Mouse (Mus musculus) monocyte, adult 5-6 weeks (primary cell): ENCODE measurements at regions not wholly inside any gene's neighbourhood (a gene's known extent, or its start where the extent isn't known, plus 50 kb on each side); places are given as distances from the start of the nearest gene placed in this dataset.

Experiments
- ATAC-seq: fragments of 153-309, 156-312 bp; replicated peaks from 2 replicates; pipeline ENCODE4 v1.8.0; 2017; ENCODE audit warnings: mild to moderate bottlenecking; ENCODE audit not compliant: low TSS enrichment, insufficient number of reproducible peaks, severe bottlenecking, poor library complexity, low FRiP score

DNA sequence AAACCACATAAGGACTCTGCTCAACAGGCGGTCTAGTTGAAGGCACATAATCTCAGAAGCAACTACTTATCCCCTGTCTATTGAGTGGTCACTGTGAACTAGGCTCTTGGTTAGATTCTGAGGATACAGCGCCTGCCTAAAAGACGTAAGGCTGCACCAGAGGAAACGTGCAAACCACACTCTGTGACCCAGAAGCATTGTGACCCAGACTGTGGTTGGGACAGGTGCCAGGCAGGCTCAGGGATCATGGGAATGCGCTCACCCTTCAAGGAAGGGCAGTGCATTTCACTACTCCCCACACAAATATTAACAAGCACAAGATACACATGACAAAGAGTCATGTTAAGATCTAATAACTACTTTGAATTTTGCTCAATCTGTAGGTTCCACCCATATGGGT lies 628.3 kb downstream of the 1700064H15Rik start:
- ATAC-seq, result no peak

DNA sequence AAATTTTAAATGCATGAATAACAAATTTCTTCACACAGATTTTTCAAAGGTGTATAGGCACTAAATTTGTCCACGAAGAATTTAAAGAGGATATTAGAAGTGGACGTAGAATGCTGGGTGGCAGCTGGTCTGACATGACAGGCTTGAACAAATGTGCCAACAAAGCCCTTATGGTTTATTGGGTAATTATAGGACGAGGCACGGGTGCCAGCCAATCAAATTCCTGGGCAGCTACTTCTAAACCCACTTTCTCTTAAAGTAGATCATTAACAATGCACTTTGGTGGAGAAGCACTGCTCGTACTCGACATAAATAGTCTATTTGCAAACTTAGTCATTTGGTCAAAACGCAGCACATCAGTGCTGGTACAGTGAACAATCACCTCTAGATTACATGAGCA lies 626.4 kb downstream of the 1700064H15Rik start:
- ATAC-seq, result no peak

DNA sequence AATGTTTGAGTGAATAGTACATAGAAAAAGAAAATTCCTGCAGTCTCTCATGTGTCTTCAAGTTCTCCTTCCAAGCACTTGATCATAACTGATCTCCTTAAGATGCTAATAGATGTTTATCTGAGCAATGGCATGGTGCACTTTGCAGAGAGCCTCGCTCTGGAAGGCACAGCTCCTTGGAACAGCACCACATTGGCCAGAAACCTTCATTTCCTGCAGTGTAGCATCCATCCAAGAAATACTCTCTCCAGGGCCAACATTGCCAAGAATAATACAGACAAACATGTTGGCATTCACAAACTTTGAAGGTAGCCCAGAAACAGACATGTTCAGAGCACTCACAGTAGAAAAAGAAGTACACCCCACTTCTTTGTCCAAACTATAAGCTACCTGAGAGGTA lies 623.7 kb downstream of the 1700064H15Rik start:
- ATAC-seq, result no peak

DNA sequence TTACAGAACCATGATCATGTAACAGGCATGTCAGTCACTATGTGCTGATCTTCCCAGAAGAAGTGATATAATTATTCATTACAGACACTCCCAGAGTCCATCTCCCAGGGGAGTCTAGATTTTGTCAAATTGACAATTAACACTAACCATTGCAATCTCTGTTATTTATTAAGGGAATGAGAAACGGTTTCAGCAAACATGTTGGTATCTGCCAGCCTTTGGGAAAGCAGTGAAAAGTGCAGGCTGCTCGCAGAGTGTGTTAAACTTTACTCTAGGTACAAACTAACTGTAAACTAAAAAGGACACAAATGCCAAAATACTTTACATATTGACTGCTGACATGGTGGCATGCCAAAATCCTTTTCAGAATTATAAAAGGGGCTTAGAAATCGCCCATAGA lies 583.9 kb downstream of the 1700064H15Rik start:
- no peak for ATAC-seq

DNA sequence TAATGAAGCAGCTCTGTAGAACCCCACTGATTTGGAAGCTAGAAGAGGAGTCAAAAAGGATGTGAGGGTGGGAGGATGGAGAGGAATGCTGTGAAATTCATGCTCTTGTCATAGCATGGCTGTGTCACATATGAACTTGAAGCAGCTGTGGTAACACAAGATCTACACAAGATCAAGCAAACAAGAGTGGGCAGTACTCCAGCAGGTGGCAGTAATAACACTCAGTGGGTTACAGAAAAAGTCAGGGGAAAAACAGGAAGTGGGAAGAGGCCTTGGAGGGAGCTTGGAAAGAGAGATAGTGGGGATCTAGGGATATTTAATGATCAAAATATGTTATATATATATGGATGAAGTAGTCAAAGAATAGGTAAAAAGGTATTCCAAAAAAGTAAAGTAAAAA lies 582.5 kb downstream of the 1700064H15Rik start:
- no peak for ATAC-seq

DNA sequence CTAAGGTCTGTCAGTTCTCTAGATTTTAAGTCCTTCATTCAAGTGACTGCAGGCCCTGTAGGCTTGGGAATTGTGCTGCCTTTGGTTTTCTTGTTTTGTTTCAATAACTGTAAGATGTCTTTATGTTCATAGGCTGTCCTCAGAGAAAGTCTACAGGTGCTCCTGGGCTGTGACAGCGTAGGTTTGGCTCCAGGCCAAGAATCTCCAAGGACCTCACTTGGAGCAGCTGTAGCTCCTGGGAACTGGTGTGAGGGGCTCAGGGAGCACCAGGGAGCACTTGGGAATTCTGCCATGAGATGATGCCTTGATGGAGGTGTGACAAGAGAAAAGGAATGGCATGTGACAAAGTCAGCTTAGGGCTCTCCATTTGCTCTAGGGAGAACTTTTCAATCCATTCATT lies 581.9 kb downstream of the 1700064H15Rik start:
- no peak for ATAC-seq

DNA sequence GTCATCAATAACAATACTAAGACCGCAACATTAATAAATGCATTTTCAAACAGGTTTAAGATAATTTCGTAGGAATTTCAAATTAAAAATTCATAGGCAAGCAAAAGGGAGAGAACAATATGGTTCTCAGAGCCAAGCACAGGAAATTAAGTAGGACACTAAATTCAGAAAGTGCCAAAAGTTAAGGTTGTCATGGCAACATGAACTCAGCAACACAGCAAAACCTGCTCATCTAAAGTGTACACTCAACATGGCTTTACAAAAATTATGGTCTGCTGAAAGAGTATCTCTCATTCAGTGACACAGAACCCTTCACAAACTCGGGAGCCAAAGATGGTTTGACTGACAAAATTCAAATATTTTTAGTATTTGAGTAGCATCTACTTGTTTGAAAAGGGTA lies 572.5 kb downstream of the 1700064H15Rik start:
- no peak for ATAC-seq

DNA sequence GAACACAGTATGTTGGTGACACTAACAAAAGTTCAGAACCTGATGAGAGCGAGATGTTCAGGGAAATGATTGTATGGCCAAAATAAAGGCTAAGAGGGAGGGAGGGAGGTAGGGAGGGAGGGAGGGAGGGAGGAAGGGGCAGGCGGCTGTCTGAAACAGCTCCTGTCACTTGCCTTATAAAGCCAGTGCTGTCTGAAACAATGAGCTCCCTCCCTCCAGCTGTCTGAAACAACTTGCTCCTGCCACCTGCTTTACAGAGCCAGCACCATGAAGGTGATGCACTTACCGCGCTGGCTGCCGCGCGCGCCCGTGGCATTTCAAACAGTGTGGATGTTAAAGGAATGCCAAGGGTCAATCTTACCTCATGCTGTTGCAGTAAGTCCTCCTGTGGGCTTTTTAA lies 571.9 kb downstream of the 1700064H15Rik start:
- ATAC-seq, result no peak

DNA sequence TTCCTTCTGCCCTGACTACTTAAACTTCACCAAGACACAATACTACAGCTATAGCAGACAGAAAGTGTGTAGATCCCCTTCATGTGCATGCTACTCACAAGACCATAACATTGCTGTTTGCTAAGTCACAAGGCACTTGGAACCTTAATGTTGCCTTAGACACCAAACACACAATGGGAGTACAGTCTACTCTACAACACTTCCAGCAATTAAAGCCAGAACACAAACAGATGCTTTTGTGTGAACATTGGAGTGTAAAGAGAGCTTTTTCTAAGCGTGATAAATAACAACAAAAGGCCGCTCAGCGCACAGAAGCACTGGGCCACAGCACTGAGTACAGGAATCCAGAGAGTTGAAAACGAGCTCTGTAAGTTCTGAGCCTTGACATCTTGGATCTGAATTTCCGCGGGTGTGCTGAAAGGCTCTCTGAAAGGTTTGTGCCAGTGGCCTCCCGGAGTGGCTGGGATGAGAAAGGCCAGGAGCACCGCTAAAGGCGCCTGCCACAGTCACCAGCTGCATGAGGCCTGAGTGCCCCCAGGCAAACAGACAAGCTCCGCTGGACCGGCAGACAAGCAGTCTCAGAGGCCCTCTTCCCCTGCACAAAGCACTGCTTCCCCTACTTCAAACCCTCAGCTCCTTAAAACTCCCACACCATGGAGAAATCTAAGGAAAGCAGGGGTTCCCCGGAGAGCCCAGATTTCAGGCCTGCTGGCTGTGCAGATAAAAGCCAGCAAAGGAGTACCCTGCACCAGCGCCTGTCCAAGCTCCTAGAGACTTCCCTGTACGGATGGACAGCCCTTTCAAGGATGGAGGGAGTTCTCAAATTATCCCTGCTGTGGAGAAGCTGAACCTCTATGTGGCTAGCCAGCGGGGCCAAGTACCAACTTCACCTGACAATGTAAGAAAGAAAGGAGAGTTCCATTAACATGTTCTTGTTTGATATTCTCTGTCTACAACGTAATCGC lies 568.3 kb downstream of the 1700064H15Rik start:
- no peak for ATAC-seq

DNA sequence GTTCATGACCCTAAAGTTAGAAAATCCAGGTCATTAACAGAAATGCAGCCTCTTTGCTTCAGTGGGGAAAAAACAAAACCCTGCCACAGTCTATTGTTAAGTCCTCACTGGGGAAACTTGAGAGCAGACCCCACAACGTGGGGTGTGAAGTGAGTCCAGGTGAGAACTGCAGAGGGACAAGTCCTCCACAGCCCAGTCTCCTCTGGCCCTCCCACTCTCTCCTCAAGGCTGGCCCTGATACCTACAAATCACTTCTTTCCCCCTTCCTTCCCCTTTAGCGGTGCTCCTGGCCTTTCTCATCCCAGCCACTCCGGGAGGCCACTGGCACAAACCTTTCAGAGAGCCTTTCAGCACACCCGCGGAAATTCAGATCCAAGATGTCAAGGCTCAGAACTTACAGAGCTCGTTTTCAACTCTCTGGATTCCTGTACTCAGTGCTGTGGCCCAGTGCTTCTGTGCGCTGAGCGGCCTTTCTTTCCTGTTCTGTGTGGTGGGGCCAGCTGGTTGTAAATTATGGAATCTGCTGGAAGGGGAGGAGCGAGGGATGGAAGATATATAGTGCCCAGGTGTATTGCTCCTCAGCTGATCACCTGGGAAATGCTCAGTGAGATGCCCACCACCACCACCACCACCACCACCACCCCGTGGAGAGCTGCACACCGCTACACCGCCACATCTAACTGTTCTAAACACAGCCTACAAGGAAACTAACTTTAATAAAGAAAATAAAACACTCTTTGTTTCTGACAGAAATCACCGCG lies 566.8 kb downstream of the 1700064H15Rik start:
- no peak for ATAC-seq

DNA sequence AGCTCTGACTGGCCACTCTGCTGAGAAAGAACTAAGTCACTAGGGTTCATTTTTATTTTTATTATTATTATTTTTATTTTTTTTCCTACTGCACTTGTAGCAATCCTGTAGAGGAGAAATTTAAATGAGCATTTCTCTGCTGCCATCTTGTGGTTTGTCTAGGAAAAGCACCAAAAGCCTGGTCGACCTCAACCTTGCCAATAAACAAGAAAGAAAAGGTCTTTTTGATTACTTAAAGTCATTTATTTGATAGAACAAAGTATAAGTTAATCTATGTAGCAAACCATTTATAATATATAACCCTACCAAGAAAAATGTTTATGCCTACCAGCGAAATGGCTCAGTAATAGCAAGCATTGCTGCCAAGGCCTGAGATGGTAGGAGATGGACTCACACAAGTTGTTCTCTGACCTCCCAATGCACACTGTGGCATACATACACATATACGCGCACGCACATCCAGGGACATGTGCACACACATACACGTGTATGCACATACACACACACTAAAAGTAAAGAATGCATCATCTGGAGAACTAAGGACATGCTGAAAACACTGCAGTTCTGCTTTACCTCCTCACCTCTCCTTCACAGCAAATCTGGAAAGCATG lies 566.1 kb downstream of the 1700064H15Rik start:
- no peak for ATAC-seq

DNA sequence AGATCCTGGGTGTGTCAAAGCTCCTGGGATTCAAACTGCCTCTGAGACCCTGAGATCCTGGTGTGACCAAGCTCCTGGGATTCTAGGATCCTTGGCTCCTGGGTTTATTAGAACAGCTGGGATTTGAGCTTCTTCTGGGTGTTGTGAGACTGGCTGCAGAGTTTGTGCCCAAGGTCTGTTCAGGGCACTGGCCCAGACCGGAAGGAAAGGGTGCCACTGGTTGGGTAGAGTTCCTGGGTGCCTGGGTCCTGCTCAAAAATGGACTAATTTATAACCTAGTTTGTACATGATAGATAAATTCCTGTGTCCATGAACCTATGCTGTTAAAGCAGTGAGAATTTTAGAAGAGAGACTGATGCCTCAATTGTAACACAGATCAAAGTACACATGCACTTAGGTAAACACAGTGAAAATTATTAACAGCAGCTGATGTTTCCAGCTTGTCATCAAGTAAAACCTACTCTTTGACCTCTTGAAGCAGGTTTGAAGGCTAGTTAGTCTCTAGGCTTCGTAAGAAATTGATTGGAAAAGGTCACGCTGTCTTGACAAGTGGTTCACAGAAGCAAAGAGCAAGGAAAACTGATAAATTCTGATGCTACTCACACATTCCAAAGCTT lies 561.2 kb downstream of the 1700064H15Rik start:
- no peak for ATAC-seq
